Mouse (Mus musculus): ENCODE measurements around the gene Tspan13. TPM values are rescaled to one million over a fixed set of nuclear protein-coding genes. Genes with fewer than 3 reads are reported as not detected.

Gene Tspan13
- total RNA-seq, 4 experiments from 2014 or later, result 238 to 276 (median 249) TPM

DNA sequence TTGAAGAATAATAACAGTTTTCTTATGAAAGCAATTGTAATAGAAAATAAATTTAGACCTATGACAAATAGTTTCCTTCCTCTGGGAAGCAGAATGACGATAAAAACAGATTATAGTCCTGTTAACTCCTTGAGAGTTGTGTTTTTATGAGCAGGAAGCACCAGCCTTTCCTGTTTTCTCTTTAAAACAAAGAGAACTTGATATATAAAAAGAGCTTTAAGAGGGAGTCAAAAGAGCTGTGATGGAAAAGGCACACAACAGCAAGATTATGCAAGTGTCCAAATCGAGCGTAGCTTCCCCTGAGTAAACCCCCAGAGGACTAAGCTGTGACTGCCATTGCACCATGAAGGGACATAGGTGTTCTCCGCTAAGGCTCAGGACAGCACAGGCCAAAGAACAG, 9.9 kb downstream of the Tspan13 start:
- DNase-seq (ENCODE audit: low spot score in 2 of 2), result no peak

DNA sequence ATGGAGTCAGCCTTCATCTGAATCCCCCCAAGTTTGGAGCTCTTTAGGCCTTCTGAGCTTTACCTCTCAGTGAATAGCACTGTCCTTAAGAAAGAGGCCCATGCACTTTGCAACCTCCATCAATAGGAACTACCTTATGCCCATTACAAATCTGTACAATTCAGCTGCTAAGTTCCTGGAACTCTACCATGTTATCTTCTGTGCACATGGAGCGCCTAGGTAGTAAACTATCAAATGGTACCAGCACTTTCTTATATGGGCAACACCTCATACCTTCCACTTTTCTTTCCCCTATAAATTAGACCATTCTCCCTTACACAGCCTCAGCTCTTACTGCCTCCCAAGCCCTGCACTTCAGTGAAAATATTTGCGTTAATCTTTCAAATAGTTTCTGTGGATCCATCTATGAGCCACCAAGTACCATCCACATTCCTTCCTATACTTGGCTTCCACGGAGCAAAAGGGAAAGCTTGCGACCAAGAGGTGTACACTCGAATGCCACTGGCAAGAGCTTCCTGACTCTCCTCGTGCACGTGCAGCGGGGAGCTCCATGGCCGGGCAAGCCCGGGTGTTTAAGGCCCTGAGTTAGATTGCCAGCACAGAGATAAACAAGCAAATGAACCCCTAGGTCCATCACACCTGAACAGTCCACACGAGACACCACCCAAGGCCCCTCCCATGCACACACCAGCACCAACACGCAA, 11.5 kb downstream of the Tspan13 start:
- DNase-seq (ENCODE audit: low spot score in 2 of 2), result no peak

DNA sequence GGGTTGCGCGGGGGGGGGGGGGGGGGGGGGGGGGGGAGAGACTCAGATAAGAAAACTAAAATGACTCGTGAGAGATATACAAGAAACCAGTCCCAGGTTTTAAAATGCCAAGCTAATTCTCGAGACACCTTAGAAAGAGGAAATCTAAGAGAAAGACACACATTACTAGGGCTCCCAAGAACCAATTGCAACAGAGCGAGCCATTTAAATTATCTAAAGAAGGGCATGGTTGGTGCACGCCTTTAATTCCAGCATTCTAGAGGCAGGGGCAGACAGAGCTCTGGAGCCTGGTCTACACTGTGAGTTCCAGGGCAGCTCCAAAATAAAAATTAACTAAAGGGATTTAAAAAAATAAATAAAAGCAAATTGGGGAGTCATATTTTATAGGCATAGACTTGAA, 12.6 kb downstream of the Tspan13 start:
- DNase-seq (ENCODE audit: low spot score in 2 of 2), result no peak

DNA sequence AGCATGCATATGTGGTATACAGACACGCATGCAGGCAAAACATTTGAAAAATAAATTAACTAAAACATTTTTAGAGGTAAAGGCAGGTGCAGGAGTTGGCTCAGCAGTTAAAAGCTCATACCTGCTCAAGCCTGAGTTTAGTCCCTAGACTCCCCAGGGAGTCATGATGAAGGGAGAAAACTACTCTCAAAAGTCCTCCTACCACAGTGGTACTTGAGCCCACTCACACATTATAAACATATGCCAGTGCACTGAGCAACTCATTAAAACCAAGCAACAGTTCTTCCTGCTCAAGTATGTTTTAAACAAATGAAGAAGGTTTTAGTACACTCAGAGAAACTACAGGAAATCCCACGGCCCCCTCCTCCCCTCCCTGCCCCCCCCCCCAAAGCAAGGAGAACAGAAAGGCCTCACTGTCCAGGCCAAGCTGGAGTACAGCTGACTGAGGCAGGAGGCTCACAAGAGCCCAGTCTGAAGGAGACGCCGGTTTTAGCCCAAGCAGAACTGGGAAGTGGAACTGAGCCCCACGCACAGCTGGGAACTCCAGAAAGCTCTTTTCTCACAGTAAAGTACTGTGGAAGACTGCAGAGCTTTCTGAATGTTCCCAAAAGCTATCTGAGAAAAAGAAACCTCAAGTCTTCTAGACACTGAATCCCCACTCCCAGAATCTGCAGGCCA, 13.2 kb downstream of the Tspan13 start:
- no peak for DNase-seq (ENCODE audit: low spot score in 2 of 2)

DNA sequence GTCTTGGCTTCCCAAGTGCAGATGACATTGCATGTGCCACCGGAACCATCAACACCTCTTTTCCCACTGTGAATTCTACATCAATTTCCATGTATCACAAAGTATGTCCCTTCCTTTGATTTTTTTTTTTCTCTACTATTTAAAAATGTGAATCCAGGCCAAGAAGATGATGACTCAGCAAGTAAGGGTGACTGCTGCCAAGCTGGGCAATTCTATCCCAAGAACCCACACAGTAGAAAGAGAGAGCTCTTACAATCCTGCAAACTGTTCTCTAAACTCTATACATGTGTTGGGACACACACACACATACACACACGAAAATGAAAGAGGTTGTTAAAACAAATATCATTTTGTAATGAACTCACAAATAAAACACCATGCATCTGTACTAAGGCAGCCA, 15.1 kb downstream of the Tspan13 start:
- DNase-seq (ENCODE audit: low spot score in 2 of 2), result no peak

DNA sequence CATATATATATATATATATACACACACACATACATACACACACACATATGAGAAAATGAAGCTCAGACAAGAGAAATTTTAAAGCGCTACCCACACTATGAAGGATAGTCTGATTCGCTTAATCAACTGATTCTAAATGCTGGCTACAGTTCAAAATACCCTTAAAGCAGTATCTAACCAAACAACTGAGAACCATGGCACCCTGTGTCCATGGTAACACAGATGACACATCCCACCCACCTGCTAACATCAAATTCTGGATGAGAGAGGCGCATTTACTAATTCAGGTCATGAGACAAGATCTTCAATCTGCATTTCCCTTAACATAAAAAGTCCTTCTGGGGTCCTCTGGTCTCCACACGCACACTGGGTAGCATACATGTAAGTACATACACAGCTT, 16.2 kb downstream of the Tspan13 start:
- DNase-seq (ENCODE audit: low spot score in 2 of 2), result no peak

DNA sequence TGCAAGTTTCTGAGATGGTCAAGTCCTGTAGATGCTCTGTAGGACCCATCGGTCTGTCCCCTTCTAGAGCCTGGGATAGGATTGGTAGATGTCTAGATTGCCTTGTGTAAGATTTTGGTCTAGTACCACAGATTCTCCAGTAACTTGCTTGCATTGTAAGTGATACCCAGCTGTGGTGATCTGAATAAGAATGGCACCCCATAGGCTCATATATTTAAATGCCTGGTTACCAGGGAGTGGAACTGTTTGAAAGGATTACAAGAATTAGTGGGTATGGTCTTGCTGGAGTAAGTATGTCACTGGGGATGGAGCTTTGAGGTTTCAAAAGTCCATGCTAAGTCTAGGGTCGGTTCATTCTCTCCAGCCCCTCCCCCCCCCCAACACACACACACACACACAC, 21.6 kb downstream of the Tspan13 start:
- no peak for DNase-seq (ENCODE audit: low spot score in 2 of 2)

DNA sequence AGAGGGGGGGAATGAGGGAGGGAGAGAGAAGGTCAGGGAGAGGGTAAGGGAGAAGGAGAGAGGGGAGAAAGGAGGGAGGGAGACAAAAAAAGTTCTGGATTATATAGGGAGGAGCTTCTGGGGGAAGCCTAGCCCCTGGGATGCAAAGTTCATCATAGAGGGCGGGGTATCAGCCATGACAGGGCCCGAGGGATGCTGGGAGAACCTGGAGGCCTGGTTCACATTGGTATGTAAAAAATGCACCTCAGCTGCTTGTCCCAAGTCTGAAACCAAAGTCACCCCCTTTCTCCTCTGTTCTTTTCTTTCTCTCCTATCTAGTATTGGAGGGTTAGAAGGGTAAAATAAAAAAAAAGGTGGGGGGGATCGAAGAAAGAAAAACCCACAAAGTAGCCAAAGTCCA, 22.2 kb downstream of the Tspan13 start:
- DNase-seq (ENCODE audit: low spot score in 2 of 2), result no peak

DNA sequence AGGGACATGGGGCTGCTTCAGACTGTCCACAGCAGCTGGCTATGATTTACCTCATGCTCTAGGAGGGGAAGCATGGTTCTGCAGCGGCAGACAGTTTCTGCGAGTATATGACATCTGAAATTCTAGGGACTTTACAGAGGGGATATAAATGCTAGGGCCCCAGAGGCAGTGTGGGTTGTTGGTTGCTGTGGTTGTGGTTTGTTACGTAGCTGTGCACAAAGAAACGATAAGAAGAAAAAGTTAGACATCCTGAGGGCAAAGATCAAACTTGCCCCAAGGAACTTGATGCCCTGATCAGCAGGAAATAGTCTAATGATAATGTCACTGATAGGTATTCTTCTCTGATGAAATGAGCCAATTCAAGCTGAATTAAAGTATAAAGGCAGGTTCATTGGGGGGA, 22.7 kb downstream of the Tspan13 start:
- DNase-seq (ENCODE audit: low spot score in 2 of 2), result no peak

DNA sequence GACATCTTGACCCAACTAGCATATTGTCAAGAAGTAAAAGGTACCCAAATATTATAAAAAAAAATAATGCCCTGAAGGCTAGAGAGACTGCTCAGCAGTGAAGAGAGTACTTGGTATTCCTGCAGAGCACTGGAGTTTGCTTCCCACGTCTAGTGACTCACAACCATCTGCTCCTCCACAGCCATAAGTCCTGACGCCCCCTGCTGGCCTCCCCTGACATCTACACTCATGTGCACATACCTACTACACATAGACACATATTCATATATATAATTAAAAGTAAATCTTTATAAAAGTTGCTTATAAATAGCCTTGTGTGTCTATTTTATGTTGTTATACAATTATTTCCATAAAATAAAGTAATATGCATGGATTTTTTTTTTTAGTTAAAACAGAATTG, 24.5 kb downstream of the Tspan13 start:
- no peak for DNase-seq (ENCODE audit: low spot score in 2 of 2)

DNA sequence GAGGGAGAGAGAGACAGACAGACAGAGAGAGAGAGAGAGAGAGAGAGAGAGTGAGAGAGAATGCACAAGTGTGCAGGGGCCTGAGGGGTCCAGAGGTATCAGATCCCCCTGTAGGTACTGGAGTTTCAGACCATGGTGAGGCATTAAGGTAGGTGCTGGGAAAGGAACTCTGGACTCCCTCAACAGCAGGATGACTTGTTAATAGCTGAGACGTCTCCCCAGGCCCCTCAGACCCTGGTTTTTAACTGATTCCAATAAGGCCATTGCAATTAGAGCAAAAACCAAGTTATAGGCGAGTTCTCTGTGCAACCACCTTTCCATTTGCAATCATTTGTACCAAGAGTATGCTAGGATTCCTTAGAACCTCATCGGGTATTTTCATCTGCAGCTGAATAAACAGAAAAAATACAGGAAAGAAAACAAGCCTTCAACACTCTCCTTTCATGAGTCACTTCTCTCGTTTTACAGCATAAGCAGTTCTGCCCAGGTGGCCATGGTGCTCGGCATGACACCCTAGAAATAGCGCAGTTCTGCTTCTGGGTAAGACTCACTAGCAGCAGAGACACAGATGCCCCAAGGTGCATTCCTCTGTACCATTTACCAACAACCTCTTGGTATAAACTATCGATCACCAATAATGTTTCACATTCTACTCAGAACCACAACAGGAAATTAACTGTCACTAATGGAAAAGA, 28.9 kb downstream of the Tspan13 start:
- no peak for DNase-seq (ENCODE audit: low spot score in 2 of 2)

DNA sequence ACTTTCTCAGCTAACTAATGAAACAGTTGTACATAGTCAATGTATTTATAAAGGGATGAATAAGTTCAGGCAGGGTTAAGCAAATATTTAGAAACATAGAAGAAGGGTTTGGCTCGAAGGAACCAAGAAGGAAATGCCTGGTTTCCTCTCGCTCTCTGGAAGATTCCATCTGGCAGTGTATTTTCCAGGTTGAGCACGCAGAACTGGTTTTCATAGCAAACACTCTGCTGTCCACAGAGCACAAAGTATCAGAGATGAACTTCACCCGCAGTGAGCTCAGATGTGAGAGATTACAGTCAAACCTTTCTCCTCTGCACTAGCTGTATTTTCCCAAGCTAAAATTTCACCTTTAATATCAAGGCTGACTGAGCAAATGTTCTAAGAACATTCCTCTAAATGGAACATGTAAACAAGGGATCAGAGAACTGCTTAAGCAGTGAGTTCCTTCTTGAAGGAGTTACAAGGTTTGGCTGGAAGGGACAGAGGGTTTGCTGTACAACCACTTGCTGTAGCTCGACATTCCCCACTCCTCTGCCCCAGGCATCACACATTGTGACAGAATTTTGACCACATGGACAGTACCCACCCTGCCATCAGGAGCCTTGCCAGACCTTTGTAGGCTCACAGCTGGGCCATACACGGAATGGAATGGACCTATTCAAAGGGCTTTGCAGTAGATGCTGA, 33.8 kb downstream of the Tspan13 start:
- no peak for DNase-seq (ENCODE audit: low spot score in 2 of 2)

DNA sequence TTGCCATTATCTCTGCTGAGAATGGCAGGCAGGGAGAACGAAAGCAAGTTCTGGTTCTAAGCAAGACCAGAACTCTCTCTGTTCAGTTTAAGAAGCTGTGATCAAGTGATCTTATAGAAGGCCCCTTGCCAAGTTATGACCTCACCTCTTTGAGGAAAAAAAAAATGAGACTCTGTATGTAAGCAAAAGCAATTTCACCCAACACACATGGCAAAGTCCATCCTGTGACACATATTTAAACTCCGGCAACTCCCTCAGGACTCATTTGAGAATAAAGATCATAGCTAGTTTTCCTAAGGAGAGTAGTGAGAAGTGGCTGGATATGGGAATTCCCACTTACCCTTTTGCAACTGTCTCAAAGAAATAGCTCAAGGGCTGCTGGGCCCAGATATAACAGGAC, 34.7 kb downstream of the Tspan13 start:
- no peak for DNase-seq (ENCODE audit: low spot score in 2 of 2)

DNA sequence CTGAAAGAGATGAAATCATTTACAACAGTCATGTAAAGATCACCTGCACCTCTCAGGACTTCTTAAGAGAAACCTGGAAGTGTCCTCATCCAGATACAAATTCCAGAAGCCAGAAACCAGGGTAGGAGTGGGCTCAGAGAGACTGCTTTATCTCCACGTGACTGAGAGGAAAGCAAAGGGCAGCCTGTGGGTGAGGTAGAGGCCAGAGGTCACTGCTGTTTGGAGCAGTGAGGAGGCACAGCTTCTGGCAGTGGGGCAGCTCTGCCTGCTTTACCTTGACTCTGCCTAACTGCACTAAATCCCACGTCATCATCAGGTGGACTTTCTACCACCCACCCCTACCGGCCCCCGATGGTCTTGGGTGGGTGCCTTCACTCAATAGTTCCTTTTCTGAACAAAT, 37.6 kb downstream of the Tspan13 start:
- DNase-seq (ENCODE audit: low spot score in 2 of 2), result no peak

DNA sequence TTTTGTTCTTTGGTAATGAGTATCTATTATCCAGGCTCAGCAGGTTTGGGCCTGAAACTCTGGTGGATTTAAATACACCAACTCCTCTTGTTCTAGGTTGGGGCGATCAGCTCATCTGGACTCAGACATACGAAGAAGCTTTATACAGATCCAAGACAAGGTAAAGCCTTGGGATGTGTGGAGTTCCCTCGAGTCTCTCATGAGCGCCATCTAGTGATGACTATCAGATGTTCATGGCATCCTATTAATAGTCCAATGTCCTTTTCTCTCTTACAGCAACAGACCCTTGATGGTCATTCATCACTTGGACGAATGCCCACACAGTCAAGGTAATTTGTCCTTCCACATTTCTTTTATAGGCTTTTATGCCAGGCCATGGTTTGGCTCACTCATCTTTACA, 46.5 kb downstream of the Tspan13 start:
- no peak for DNase-seq (ENCODE audit: low spot score in 2 of 2)

DNA sequence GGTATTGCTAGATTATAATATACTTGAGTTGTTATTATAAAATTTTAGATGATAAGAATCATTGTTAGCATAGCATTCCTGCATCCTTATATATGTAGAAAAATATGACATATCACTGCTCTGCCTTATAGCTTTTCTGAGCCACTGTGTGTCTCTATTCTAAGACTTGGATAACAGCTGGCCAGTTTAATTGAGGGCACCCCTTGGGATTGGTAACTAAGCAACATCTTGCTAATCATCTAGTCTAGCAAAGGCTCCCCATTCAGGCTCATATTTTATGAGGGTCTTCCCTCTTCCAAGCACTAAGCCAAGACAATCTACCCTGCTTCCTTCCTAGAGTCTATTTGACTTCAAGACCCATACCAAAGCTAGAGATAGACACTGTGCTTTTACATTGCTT, 48.2 kb downstream of the Tspan13 start:
- no peak for DNase-seq (ENCODE audit: low spot score in 2 of 2)

DNA sequence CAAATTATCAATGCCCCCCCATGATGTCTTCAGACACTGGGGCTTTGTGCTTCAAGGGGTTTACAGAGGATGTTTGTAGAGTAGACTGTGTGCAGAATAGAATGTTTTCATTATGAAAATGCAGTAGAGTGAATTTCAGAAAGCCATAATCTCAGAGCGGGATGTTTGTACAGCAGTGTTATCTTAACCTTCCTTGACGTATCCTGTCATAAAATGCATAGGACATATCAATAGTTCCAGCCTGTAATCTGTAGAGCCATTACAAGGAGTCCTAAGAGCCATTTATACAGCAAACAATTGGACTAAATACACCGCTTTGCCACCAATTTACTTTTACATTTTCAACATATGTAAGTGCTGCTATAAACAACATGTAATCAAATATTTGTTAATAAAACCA, 48.7 kb downstream of the Tspan13 start:
- no peak for DNase-seq (ENCODE audit: low spot score in 2 of 2)

DNA sequence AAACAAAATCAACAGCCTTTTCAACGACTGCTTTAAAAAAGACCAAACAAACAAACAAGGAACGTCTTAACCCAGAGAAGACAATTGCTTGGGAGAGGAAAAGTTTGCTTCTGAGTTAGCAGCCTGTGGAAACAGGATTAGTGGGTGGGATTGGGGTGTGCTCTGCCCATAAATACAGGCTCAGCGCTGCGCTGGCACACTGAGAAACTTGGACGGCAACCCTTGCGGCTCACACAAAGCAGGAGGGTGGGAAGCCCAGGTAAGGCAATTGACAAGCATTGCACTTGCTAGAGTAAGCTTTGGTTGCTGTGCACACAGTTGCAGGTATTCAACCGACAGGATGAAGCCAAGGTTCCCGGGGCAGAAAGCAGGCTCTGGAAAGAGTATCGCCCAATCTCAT, 49.6 kb downstream of the Tspan13 start, which contains the start of gene Agr2:
Gene Agr2, plus strand, starts transcription at position 197 of the 400 bp plus-strand sequence.
- DNase-seq (ENCODE audit: low spot score in 2 of 2), result no peak

DNA sequence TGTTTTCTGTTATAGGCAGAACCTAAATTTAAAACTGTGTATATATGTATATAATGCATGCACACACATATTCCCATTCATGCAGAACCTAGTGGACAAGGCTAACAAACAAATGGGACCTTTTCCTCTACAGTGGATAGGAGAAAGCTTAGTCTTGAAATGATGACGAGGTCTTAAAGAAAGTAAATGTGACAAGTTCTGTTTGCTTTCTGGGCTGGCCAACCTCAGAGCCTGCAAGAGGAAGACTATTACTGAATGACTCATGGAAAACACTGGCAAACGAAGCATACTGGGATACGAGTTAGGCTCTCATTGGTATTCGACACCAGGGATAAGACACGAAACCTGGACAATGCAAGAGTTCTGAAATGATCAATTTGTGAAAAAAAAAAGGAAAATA, 57.6 kb downstream of the Tspan13 start:
- DNase-seq (ENCODE audit: low spot score in 2 of 2), result no peak

DNA sequence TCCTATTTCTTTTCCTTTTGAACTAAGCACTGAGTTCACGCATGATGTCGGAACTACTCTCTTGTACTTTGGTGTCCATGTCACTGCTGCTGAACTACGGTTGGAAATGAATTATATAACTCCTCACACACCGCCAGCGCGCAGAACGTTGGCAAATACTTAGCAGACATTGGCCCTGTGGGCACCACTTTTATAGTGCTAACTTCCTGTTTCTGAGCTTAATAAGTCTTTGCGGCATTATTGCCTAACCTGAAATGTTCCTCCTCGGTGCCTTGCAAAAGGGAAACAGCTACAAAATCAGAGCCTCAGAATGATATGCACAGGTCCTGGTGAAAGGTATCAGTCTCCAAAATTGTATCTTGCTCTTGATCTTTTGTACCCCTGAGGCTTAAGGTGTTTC, 58.8 kb downstream of the Tspan13 start:
- no peak for DNase-seq (ENCODE audit: low spot score in 2 of 2)

DNA sequence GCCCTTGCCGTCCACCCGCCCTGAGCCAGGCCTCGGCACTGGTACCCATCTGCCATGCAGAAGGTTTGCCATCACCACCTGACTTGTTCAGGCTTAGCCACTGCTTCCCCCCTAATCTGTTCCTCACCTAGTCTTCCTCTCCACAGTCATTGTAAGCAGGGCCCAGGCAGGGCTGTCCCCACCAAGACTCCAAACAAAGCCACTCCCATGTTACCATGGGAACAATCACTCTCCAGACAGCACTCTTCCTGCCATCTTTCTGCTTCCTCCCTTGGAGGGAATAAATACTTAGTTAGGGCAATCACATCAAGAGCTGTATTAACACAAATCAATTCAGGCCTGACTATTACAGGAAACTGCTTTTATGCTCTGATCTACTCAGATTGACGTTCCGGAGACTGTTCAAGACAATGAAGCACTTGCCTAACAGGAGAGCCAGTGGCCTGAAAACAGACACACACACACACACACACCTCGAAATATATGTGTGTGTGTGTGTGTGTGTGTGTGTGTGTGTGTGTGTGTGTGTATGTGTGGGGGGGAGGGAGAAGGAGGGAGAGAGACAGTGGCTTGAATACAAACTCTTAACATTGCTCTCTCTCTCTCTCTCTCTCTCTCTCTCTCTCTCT, 60.5 kb downstream of the Tspan13 start:
- DNase-seq (ENCODE audit: low spot score in 2 of 2), result no peak

DNA sequence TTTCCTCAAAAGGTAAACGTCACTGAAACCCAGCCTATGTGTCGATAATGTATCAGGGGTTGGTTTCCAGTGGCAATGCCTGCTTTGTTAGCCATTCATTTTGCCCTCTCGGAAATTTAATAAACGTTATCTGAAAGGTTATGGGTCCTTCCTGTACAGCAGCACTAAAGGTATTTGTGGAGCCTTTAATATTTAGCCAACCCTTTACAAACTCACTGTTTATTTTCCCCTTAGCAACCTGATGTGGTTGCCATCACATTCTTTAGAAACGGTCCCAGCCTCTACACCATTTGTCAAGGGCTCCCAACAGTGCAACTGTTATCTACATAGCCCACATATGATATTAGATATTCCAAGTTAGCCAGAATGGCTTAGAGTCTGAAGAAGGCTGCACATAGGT, 62.7 kb downstream of the Tspan13 start:
- no peak for DNase-seq (ENCODE audit: low spot score in 2 of 2)

Measured in layer of hippocampus, adult 8-10 months (tissue).